Mouse (Mus musculus) forebrain, postnatal 0 days (tissue): ENCODE data around the gene Fignl1. TPM values are rescaled to one million over a fixed set of nuclear protein-coding genes. Genes with fewer than 3 reads are reported as not detected.
A peak's percentile ranks its signal among the peaks of the same experiment; 100 is the strongest.

ENCODE experiments used
- ATAC-seq: fragments of 200-750 bp; cut with Nextera tagmentation; 2 replicates; pipeline ENCODE4 v1.8.0; 2017; ENCODE audit warnings: mild to moderate bottlenecking, moderate library complexity
- DNase-seq: peaks from one replicate; pipeline ENCODE4 v3.0.0-alpha.2; 2015
- H3K27ac ChIP-seq: fragments of 300-500 bp; sonication (generic); 2 replicates; pipeline ENCODE4 v1.5.1; 2014; ENCODE audit warnings: low read depth, mild to moderate bottlenecking, antibody characterized with exemption, low read length, moderate library complexity, mixed read lengths
- H3K27me3 ChIP-seq: fragments of 300-500 bp; sonication (generic); 2 replicates; pipeline ENCODE4 v1.6.1; 2014; ENCODE audit warnings: mild to moderate bottlenecking, low read length, mixed read lengths; ENCODE audit not compliant: insufficient read depth
- H3K36me3 ChIP-seq: fragments of 300-500 bp; sonication (generic); 2 replicates; pipeline ENCODE4 v1.6.1; 2014; ENCODE audit warnings: mild to moderate bottlenecking, moderate library complexity; ENCODE audit not compliant: insufficient read depth
- H3K4me1 ChIP-seq: fragments of 300-500 bp; sonication (generic); 2 replicates; pipeline ENCODE4 v1.6.1; 2014; ENCODE audit warnings: antibody characterized with exemption; ENCODE audit not compliant: insufficient read depth
- H3K4me2 ChIP-seq: fragments of 300-500 bp; sonication (generic); 2 replicates; pipeline ENCODE4 v1.6.1; 2014; ENCODE audit warnings: low read depth, mild to moderate bottlenecking, moderate library complexity
- H3K4me3 ChIP-seq: fragments of 300-500 bp; sonication (generic); 2 replicates; pipeline ENCODE4 v1.5.1; 2014; ENCODE audit warnings: low read depth, low read length, mixed read lengths
- H3K9ac ChIP-seq: fragments of 300-500 bp; sonication (generic); 2 replicates; pipeline ENCODE4 v1.6.1; 2014; ENCODE audit warnings: mild to moderate bottlenecking
- H3K9me3 ChIP-seq: fragments of 300-500 bp; sonication (generic); 2 replicates; pipeline ENCODE4 v1.6.1; 2016; ENCODE audit warnings: low read length
- CTCF ChIP-seq: sonication (generic); IDR thresholded peaks from 2 replicates; pipeline ENCODE4 v1.5.1; 2016; ENCODE audit warnings: antibody characterized with exemption, control low read depth, low read depth
- WGBS: fragments of 180-500 bp; shearing (Covaris S2); extraction: QIAGEN DNeasy Blood & Tissue Kit; methylation state at CpG from one replicate; pipeline ENCODE4 v1.1.7; 2014; 5-methylcytosine and 5-hydroxymethylcytosine counted together
- polyA plus RNA-seq: library from polyadenylated mRNA; unstranded; fragments of >200 nt; fragmentation: Nextera tagmentation; extraction: Ambion mirVana; gene quantifications from 2 replicates; pipeline ENCODE4 v1.2.1, GENCODE M21; 2015
- total RNA-seq: library from RNA; depleted of rRNA; stranded (reverse); fragments of >200 nt; gene quantifications from 2 replicates; pipeline ENCODE4 v1.2.3, GENCODE M21; 2014

Fignl1 gene
- total and polyA plus RNA-seq, 2 experiments from 2014 or later, result 4.9 to 7.8 TPM

DNA sequence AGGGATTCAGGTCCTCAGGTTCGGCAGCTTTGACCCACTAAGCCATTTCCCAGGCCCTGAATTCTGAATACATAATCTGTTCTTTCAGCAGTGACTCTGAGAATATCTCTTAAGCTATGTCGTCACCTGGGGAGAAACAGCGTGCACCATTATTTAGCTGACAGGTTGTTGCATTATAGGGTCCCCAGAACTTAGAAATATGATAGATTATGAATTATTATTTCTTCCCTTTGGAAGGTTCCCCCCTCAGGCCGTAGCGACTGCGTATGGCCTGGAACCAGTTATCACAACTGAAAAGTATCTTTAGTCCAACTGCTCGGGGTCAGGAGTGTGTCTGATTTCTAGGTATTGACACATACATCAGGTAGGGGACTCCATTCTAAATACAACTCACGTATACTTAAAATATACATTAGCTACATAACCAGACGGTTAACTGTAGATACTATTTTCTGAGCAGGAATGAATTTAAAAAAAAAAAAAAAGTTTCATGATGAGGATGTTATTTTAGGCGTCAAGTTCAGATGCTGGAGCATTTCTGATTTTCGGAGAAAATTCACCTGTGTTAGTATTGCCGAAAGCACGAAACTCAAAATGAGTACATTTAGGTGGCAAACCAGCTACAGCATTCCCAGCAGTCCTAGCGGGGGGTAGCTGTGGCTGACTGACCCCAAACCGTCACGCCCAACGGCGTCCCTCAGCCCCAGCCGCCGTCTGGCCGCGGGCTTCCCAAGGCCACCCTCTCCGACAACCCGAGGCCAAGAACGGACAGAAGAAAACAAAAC is 535 bp downstream of the Fignl1 start:
- no peak overlapping the region for H3K27ac ChIP-seq
- no peak for TF ChIP-seq CTCF
- 9% methylated on average over 25 of the region's 25 CpGs for WGBS

DNA sequence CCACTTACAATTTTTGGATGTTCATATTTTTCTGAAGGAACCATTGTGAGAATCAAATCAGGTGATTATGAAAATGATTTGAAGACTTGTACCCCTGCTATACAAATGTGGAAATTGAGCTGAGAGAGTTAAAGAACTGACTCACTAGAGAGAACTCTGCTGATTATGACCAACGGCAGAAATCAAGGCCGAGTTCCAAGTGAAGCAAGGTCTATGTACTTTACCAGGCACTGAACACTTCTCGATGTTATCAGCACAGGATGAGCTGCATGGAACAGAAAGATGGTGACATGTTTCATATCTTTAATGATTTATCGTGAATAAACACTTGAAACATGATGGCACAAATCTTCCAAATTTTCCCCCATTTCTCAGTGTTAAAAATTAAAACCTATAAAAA is 2.8 kb downstream of the Fignl1 start:
- H3K27ac ChIP-seq, result no peak overlapping the region
- H3K4me3 ChIP-seq, result no peak overlapping the region
- no peak overlapping the region for H3K9ac ChIP-seq
- WGBS, result 93% methylated on average over 4 of the region's 4 CpGs
- ATAC-seq, result no peak
- TF ChIP-seq CTCF, result no peak
- H3K9me3 ChIP-seq, result no peaks in the 10 kb centered on the region
- H3K4me2 ChIP-seq, result no peak overlapping the region
- H3K36me3 ChIP-seq, result peaks cover 11% of the 10 kb centered on the region
- no peak for DNase-seq
- H3K27me3 ChIP-seq, result no peaks in the 10 kb centered on the region
- no peaks in the 10 kb centered on the region for H3K4me1 ChIP-seq

More for the DNA sequence above, 535 bp downstream of the Fignl1 start:
- Histone ChIP-seq H3K4me1 (no peaks in the 10 kb centered on the region), H3K9ac (peak overlapping the region; percentile 92), H3K4me2 (peak overlapping the region; percentile 92), H3K9me3 (no peaks in the 10 kb centered on the region), H3K4me3 (peak overlapping the region; percentile 67), H3K36me3 (no peaks in the 10 kb centered on the region), H3K27me3 (no peaks in the 10 kb centered on the region)
- ATAC-seq (peak; percentile 53), DNase-seq (no peak)

DNA sequence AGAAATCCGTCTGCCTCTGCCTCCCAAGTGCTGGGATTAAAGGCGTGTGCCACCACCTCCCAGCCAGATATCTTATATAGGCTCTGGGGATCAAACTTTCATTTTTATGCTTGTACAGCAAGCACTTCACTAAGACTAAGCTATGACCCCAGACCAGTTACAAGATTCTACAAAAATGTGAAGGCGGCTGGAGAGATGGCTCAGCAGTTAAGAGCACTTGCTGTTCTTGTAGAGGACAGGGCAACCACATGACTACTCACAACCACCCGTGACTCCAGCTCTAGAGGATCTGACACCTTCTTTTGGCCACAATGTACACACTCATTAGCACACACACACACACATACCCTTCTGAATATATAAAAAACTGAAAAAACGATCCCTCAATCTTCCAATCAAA is 4.3 kb downstream of the Fignl1 start:
- WGBS, result 83% methylated on average over 5 of the region's 5 CpGs
- Histone ChIP-seq H3K27ac (no peak overlapping the region), H3K4me2 (no peak overlapping the region), H3K4me1 (no peaks in the 10 kb centered on the region), H3K27me3 (no peaks in the 10 kb centered on the region), H3K9ac (no peak overlapping the region), H3K9me3 (no peaks in the 10 kb centered on the region), H3K4me3 (no peak overlapping the region), H3K36me3 (peaks cover 11% of the 10 kb centered on the region)
- ATAC-seq, result no peak
- no peak for DNase-seq
- no peak for TF ChIP-seq CTCF

DNA sequence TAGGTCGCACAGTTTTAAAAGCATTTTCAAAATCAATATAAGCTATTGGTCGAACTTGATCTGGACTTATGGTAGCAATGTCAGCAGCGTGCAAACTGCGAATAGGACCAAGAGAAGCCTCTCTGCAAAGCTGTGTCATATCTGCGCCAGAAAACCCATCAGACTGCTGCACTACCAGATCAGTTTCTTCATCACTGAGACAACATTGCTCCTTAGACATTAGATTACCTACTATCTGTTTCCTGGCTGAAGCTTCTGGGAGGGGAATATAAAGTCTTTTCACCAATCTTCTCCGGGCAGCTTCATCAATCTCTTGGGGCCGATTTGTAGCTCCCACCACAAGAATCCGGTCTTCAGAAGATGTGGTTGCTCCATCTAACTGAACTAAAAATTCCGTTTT is 7.7 kb downstream of the Fignl1 start:
- WGBS, result 95% methylated on average over 9 of the region's 9 CpGs

DNA sequence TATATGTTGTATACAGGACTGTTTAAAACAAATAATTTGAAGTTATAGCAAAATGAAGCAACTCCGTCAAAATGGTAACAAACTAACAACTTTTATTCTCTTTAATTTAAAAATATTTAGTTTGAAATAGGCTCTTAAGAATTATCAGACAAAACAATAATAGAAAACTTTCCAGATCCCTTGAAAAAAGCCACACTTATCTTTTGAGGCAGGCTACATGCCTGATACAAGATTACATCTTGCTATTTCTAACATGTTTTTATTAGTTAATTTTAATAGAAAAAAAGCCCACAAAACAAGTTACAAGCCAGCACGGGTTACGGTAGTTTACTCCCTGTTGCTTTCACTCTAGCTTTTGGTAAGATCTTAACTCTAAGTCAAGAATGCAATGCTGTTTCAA is 8.5 kb downstream of the Fignl1 start:
- Histone ChIP-seq H3K4me1 (no peaks in the 10 kb centered on the region), H3K9ac (no peak overlapping the region), H3K9me3 (no peaks in the 10 kb centered on the region), H3K27ac (no peak overlapping the region), H3K36me3 (peaks cover 11% of the 10 kb centered on the region), H3K27me3 (no peaks in the 10 kb centered on the region), H3K4me2 (no peak overlapping the region), H3K4me3 (no peak overlapping the region)
- no peak for DNase-seq
- ATAC-seq, result no peak
- WGBS, result 95% methylated on average over 3 of the region's 3 CpGs
- TF ChIP-seq CTCF, result no peak

More for the DNA sequence above, 7.7 kb downstream of the Fignl1 start:
- TF ChIP-seq CTCF, result no peak
- Histone ChIP-seq H3K4me1 (no peaks in the 10 kb centered on the region), H3K9me3 (no peaks in the 10 kb centered on the region), H3K27me3 (no peaks in the 10 kb centered on the region), H3K36me3 (peaks cover 11% of the 10 kb centered on the region), H3K4me3 (no peak overlapping the region), H3K9ac (no peak overlapping the region), H3K27ac (no peak overlapping the region), H3K4me2 (no peak overlapping the region)
- DNase-seq (no peak), ATAC-seq (no peak)

DNA sequence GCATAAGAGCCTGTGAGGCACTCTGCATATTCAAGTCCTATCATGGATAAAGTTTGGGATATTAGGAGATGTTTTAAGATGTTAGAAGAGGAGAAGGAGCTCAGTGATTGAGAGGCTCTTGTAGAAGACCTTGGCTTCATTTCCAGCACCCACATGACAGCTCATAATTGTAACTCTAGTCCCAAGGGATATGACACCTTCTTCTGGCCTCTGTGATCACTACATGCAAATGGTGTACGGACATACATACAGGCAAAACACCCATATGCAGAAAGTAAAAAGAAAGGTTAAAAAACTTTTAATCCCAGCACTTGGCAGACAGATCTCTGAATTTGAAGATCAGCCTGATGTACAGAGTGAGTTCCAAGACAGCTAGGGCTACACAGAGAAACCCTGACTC is 10.1 kb downstream of the Fignl1 start:
- 98% methylated on average over 1 of the region's 1 CpGs for WGBS
- Histone ChIP-seq H3K27ac (no peak overlapping the region), H3K27me3 (no peaks in the 10 kb centered on the region)

DNA sequence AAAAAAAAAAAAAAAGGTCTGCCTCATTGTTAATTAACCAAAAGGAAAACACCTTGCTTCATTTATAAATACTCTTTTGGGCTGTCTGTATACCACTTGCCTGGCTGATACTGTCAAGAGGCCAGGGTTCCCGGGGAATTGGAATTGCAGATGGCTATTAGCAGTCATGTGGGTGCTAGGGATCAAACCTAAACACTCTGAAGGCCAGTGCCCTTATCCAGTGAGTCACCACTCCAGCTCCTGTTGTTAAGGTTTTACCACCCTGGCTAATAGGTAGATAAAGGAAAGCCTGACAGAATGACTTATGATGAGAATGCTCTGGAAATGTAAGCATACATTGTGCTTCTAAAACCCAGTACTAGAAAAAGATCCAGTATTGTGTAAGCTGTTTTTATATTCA is 14.1 kb downstream of the Fignl1 start:
- Histone ChIP-seq H3K4me1 (no peaks in the 10 kb centered on the region), H3K27ac (no peak overlapping the region), H3K4me2 (no peak overlapping the region), H3K27me3 (no peaks in the 10 kb centered on the region), H3K9me3 (no peaks in the 10 kb centered on the region), H3K36me3 (no peaks in the 10 kb centered on the region), H3K4me3 (no peak overlapping the region), H3K9ac (no peak overlapping the region)
- ATAC-seq, result no peak
- no peak for TF ChIP-seq CTCF
- DNase-seq, result no peak
- WGBS, result 90% methylated on average over 1 of the region's 1 CpGs

More for the DNA sequence above, 10.1 kb downstream of the Fignl1 start:
- no peak for TF ChIP-seq CTCF
- ATAC-seq (no peak), DNase-seq (no peak)
- no peak overlapping the region for H3K4me2 ChIP-seq
- H3K9ac ChIP-seq, result no peak overlapping the region
- no peak overlapping the region for H3K4me3 ChIP-seq
- no peaks in the 10 kb centered on the region for H3K9me3 ChIP-seq
- H3K4me1 ChIP-seq, result no peaks in the 10 kb centered on the region
- peaks cover 11% of the 10 kb centered on the region for H3K36me3 ChIP-seq
